Mouse (Mus musculus) left cerebral cortex, adult 9 months (tissue): ENCODE measurements at regions not wholly inside any gene's neighbourhood (a gene's known extent, or its start where the extent isn't known, plus 50 kb on each side); places are given as distances from the start of the nearest gene placed in this dataset.
A peak's percentile ranks its signal among the peaks of the same experiment; 100 is the strongest.

Source experiments
- DNase-seq, 2 experiments: peaks; one replicate each; pipeline ENCODE4 v3.0.0; 2022; ENCODE audit warnings: low spot score in 2 of 2

GRCm38 (mm10) chr1:75692781-75693180 is 146.7 kb downstream of the Slc4a3 start:
- DNase-seq = peak in 1 of 2 experiments; percentile 17

DNA sequence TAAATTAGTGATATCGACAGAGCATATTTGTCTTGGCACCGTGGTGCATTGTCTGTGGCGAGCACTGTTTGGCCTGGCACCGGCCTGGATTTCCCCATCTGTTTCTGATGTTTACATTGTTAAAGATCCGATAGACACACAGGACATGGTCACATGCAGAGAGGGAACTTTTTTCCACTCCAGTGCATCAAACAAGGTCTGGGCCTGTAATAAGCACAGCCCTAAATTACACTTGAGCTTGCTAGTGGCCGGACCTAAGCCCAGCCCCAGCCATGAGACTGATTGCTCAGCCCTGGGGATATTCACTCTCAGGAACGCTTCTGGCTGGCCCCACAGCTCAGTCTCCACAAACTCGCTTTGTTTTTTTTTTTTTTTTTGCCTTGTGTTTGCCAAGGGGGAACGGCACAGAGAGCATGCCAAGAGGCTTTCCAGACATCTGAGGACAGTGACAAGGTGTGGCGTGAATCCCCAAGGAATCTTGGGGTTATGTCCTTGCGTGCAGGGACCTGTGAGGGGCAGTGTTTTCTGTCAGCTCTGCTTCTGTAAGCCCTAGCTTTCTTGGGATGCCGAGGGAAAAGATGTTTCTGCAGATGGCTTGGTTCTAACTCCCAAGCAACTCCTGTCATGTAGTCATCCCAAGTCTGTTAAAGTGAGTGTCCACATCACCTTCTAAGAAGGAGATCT is 147.3 kb downstream of the Slc4a3 start:
- peak; percentile 15 to 20 for DNase-seq

GRCm38 (mm10) chr1:75704832-75705650 is 159.0 kb downstream of the Slc4a3 start:
- DNase-seq = peak; percentile 5 to 36

- no peak for DNase-seq
Observed at GRCm38 (mm10) chr1:75706126-75706525, 160.1 kb downstream of the Slc4a3 start.

- DNase-seq = no peak
Observed at GRCm38 (mm10) chr1:75723431-75723830, 177.4 kb downstream of the Slc4a3 start.

GRCm38 (mm10) chr1:75725329-75725728 is 179.3 kb downstream of the Slc4a3 start:
- DNase-seq = no peak

- DNase-seq = peak; percentile 19 to 78
Observed at GRCm38 (mm10) chr1:75728859-75729258, 182.8 kb downstream of the Slc4a3 start.

DNA sequence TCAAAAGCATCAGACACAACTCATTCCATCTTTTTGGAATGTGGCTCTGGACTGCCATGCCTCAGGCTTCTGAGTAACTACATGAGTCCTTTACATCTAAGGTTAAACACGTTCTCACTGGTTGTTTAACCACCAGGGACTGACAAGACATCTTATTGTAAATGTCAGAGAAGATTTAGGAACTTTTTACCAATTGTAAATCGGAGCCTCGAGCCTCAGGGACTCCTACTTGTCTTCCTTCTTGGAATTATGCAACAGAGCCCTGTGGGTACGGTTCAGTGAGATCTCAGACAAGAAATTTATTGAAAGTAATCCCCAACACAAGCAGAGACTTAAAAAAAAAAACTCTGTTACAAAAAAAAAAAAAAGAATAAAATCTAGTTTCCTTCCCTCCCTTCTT is 187.7 kb downstream of the Slc4a3 start:
- DNase-seq = no peak

- peak in 1 of 2 experiments; percentile 10 for DNase-seq
Observed at GRCm38 (mm10) chr1:75738651-75739050, 192.6 kb downstream of the Slc4a3 start.

DNA sequence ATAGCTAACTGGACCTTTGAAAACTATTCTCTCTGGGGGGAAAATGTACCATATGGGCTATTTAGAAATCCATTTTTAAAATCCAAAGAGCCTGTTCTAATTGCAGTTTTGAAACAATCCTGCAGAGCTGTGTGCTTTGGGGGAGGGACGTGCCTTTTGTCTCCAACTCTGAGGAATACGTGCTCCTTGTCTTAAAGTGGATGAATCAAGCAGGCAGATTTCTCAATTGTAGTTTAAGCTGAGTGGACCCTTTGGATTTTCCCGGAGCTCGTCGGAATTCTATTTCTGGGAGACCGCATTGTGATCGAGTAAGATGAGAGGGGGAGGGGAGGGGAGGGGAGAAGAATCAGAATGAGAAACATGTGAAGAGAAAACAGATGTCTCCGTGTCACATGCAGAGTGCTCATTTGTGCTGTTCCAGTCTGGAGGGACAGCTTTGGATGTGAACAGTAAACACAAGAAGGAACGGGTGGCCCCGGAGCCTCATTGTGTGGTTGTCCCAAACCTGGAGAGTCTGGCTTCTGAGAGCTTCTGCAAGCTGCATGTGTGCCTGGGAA is 203.7 kb downstream of the Slc4a3 start:
- peak in 1 of 2 experiments; percentile 8 for DNase-seq

- DNase-seq = no peak
Observed at GRCm38 (mm10) chr1:75772131-75772530, 226.1 kb downstream of the Slc4a3 start.

GRCm38 (mm10) chr1:75773014-75773413 is 226.9 kb downstream of the Slc4a3 start:
- no peak for DNase-seq

- no peak for DNase-seq
Observed at GRCm38 (mm10) chr1:75778889-75779288, 232.8 kb downstream of the Slc4a3 start.

- DNase-seq = no peak
Observed at GRCm38 (mm10) chr1:75783206-75783605, 237.1 kb downstream of the Slc4a3 start.

GRCm38 (mm10) chr1:75786173-75786820 is 240.2 kb downstream of the Slc4a3 start:
- no peak for DNase-seq

- no peak for DNase-seq
Observed at GRCm38 (mm10) chr1:75791509-75791908, 245.4 kb downstream of the Slc4a3 start.

GRCm38 (mm10) chr1:75797793-75798192 is 251.7 kb downstream of the Slc4a3 start:
- DNase-seq = no peak

DNA sequence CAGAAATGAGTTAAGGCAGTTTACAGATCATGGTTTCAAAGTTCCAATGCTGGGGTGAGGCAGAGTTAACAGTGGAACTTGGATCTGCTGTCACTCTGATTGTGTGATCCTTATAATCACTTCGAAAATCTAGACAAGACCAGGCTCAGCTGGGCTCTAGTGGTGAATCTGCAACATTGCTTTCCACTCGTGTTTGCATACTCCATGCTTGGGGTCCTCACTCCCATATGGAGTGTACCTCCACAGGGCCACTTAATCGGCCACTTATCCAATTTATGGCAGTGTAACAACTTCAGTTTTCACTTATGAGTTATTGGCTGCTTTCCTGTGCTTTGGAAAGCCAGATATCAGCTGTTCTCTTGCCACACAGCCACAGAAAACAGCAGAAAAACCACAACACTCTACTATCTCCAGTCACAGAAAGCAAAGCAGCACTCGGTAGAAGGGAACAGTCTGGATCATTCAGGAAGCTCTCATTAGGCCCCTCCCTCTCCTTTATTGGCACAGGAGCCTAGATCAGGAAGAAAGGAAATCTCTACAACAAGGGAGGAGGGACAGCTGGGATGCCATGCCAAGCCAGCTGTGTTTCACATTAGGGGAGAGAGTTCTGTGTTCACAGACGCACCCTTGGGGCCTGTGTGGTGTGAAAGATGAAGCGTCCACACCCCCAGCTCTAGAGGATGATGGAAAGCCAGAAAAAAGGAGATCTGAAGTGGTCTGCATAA is 252.5 kb downstream of the Slc4a3 start:
- DNase-seq = no peak

- DNase-seq = no peak
Observed at GRCm38 (mm10) chr1:75804473-75804872, 258.4 kb downstream of the Slc4a3 start.

GRCm38 (mm10) chr1:75812471-75812870 is 266.4 kb downstream of the Slc4a3 start:
- DNase-seq = no peak

GRCm38 (mm10) chr1:75826202-75826601 is 280.1 kb downstream of the Slc4a3 start:
- DNase-seq = no peak
